Mouse (Mus musculus) C2C12 (cell line): ENCODE measurements around the gene Fyn.

Experiments
- CTCF ChIP-seq: IDR thresholded peaks from one replicate; pipeline ENCODE4 v1.5.1; 2011; ENCODE audit not compliant: control insufficient read depth, insufficient read depth, insufficient read length
- MAX ChIP-seq: IDR thresholded peaks from one replicate; pipeline ENCODE4 v1.6.1; 2011; ENCODE audit warnings: mild to moderate bottlenecking, control low read depth
- MYOG ChIP-seq: IDR thresholded peaks from one replicate; pipeline ENCODE4 v1.6.1; 2011; ENCODE audit not compliant: control insufficient read depth, insufficient read length; ENCODE audit errors: extremely low read depth

- no peak for TF ChIP-seq CTCF
- TF ChIP-seq MYOG = no peak
- no peak for TF ChIP-seq MAX
Measured at GRCm38 (mm10) chr10:39517375-39517774, 148.7 kb downstream of the Fyn start.
